Mouse (Mus musculus) gastrocnemius, adult 18-20 months (tissue): ENCODE results near the gene Senp2. TPM values are rescaled to one million over a fixed set of nuclear protein-coding genes. Genes with fewer than 3 reads are reported as not detected.

ENCODE experiments used
- DNase-seq: peaks from one replicate; pipeline ENCODE4 v3.0.0; 2021; ENCODE audit warnings: low spot score
- total RNA-seq, 2 experiments: library from RNA; stranded (reverse); gene quantifications; 2 replicates each; pipeline ENCODE4 v1.2.3; 2021

The Senp2 gene
- total RNA-seq, 2 experiments from 2014 or later: 31.6 to 32.2 TPM

GRCm38 (mm10) chr16:22091255-22091783 is 82.0 kb downstream of the Senp2 start:
- no peak for DNase-seq

DNA sequence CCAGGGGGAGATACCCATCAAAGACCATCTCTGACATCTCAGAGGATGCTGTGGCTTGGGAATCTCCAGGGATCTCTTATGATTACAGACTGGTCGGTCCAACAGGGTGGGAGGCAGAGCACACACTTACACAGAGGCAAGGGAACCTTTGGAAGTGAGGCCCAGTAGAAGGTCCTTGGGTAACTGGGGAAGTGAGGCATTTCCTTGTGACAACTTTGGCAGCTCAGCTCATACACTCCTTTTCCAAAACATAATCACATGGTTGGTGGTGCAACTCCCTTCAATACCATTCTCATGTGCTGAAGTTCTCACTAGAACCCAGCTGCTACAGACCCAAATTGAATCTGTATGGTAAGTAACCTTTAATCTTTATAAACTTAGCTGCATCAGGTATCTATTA is 86.5 kb downstream of the Senp2 start:
- DNase-seq: no peak

GRCm38 (mm10) chr16:22097659-22098058 is 88.4 kb downstream of the Senp2 start:
- no peak for DNase-seq

Other genes starting within 250 kb of the Senp2 start
- 1 to 10 TPM; 6.1 to 7.6 TPM for gene Ehhadh, start 221.7 kb upstream of the Senp2 start, total RNA-seq
- gene Map3k13, start 215.1 kb upstream of the Senp2 start, total RNA-seq: under 1 TPM; 0.59 to 0.64 TPM
- 1 to 10 TPM; 3.9 to 4.6 TPM for gene Tmem41a, start 61.9 kb upstream of the Senp2 start, total RNA-seq
- under 1 TPM in 1 of 2 experiments, not detected in 1; 0.25 TPM for gene Liph, start 13.8 kb upstream of the Senp2 start, total RNA-seq
- 1 to 10 TPM; 1.4 to 1.5 TPM for gene Igf2bp2, start 153.8 kb downstream of the Senp2 start, total RNA-seq